Mouse (Mus musculus): Measurements from ENCODE around the gene Foxa2. TPM values are rescaled to one million over a fixed set of nuclear protein-coding genes. Genes with fewer than 3 reads are reported as not detected.

Foxa2 gene
- total RNA-seq (2014; fragmentation: Nextera tagmentation) (3.2 TPM in 1 of 2 replicates, not detected in the other), total RNA-seq (2017) (not detected in 2 replicates), polyA plus RNA-seq (2012) (not detected in 2 replicates)

GRCm38 (mm10) chr2:148046799-148047165 is at the start of gene Foxa2:
TSS of gene Foxa2 (minus strand) at chr2:148046969.
- Histone ChIP-seq H3K27me3 (ENCODE audit: insufficient read depth, low read length) (no peaks in the 10 kb centered on the region), H3K4me3 (ENCODE audit: low read depth, low read length) (no peak within 1 kb of the TSS; the same call in 1 of the 2 replicates), H3K4me1 (ENCODE audit: insufficient read depth, low read depth, low read length) (no peaks in the 10 kb centered on the region), H3K9me3 (replicated peaks) (peaks cover 64% of the 10 kb centered on the region), H3K36me3 (replicated peaks) (no peaks in the 10 kb centered on the region)
- no peak for TF ChIP-seq CTCF (IDR thresholded peaks at IDR 0.05; ENCODE audit: low read depth, low read length)
- no peak for TF ChIP-seq TAL1 (conservative IDR thresholded peaks at IDR 0.05; ENCODE audit: low read depth, low read length)
- no peak for TF ChIP-seq GATA1 (IDR thresholded peaks at IDR 0.05; ENCODE audit: borderline replicate concordance, low read length)
- no peak for TF ChIP-seq POLR2AphosphoS5 (IDR thresholded peaks at IDR 0.05; ENCODE audit: insufficient replicate concordance, low read depth, low read length)
- no peak for TF ChIP-seq GATA2 (IDR thresholded peaks at IDR 0.05; ENCODE audit: borderline replicate concordance, low read depth, low read length)
- ATAC-seq (ENCODE audit: extremely low read depth, insufficient number of reproducible peaks, low FRiP score, poor library complexity, severe bottlenecking) = no peak
- DNase-seq (ENCODE audit: low spot score) = no peak

GRCm38 (mm10) chr2:148092089-148092488 is 45.3 kb upstream of the Foxa2 start:
- Histone ChIP-seq H3K4me1 (ENCODE audit: insufficient read depth, low read depth, low read length) (no peaks in the 10 kb centered on the region), H3K4me3 (ENCODE audit: low read depth, low read length) (no peak overlapping the region), H3K9me3 (replicated peaks) (peaks cover 21% of the 10 kb centered on the region), H3K27me3 (ENCODE audit: insufficient read depth, low read length) (no peaks in the 10 kb centered on the region), H3K36me3 (replicated peaks) (no peaks in the 10 kb centered on the region)
- TF ChIP-seq GATA2 (IDR thresholded peaks at IDR 0.05; ENCODE audit: borderline replicate concordance, low read depth, low read length) (no peak), GATA1 (IDR thresholded peaks at IDR 0.05; ENCODE audit: borderline replicate concordance, low read length) (no peak), CTCF (IDR thresholded peaks at IDR 0.05; ENCODE audit: low read depth, low read length) (no peak), TAL1 (conservative IDR thresholded peaks at IDR 0.05; ENCODE audit: low read depth, low read length) (no peak), POLR2AphosphoS5 (IDR thresholded peaks at IDR 0.05; ENCODE audit: insufficient replicate concordance, low read depth, low read length) (no peak)
- ATAC-seq (ENCODE audit: extremely low read depth, insufficient number of reproducible peaks, low FRiP score, poor library complexity, severe bottlenecking) (no peak), DNase-seq (ENCODE audit: low spot score) (no peak)

- H3K27me3 ChIP-seq (ENCODE audit: insufficient read depth, low read length) = no peaks in the 10 kb centered on the region
- H3K36me3 ChIP-seq (replicated peaks) = no peaks in the 10 kb centered on the region
- no peaks in the 10 kb centered on the region for H3K4me1 ChIP-seq (ENCODE audit: insufficient read depth, low read depth, low read length)
- TF ChIP-seq GATA1 (IDR thresholded peaks at IDR 0.05; ENCODE audit: borderline replicate concordance, low read length) = no peak
- no peak for TF ChIP-seq CTCF (IDR thresholded peaks at IDR 0.05; ENCODE audit: low read depth, low read length)
- TF ChIP-seq POLR2AphosphoS5 (IDR thresholded peaks at IDR 0.05; ENCODE audit: insufficient replicate concordance, low read depth, low read length) = no peak
- no peak for TF ChIP-seq TAL1 (conservative IDR thresholded peaks at IDR 0.05; ENCODE audit: low read depth, low read length)
- DNase-seq (ENCODE audit: low spot score) = no peak
- no peak for ATAC-seq (ENCODE audit: extremely low read depth, insufficient number of reproducible peaks, low FRiP score, poor library complexity, severe bottlenecking)
- H3K9me3 ChIP-seq (replicated peaks) = peaks cover 21% of the 10 kb centered on the region
- H3K4me3 ChIP-seq (ENCODE audit: low read depth, low read length) = no peak overlapping the region
Measured at GRCm38 (mm10) chr2:148091657-148092056, 44.9 kb upstream of the Foxa2 start.

GRCm38 (mm10) chr2:148090071-148090470 is 43.3 kb upstream of the Foxa2 start:
- DNase-seq (ENCODE audit: low spot score) (no peak), ATAC-seq (ENCODE audit: extremely low read depth, insufficient number of reproducible peaks, low FRiP score, poor library complexity, severe bottlenecking) (no peak)
- no peaks in the 10 kb centered on the region for H3K36me3 ChIP-seq (replicated peaks)
- peaks cover 25% of the 10 kb centered on the region for H3K9me3 ChIP-seq (replicated peaks)
- H3K4me1 ChIP-seq (ENCODE audit: insufficient read depth, low read depth, low read length) = no peaks in the 10 kb centered on the region
- no peak for TF ChIP-seq TAL1 (conservative IDR thresholded peaks at IDR 0.05; ENCODE audit: low read depth, low read length)
- no peak for TF ChIP-seq GATA2 (IDR thresholded peaks at IDR 0.05; ENCODE audit: borderline replicate concordance, low read depth, low read length)
- TF ChIP-seq CTCF (IDR thresholded peaks at IDR 0.05; ENCODE audit: low read depth, low read length) = no peak
- TF ChIP-seq POLR2AphosphoS5 (IDR thresholded peaks at IDR 0.05; ENCODE audit: insufficient replicate concordance, low read depth, low read length) = no peak
- no peak for TF ChIP-seq GATA1 (IDR thresholded peaks at IDR 0.05; ENCODE audit: borderline replicate concordance, low read length)
- H3K27me3 ChIP-seq (ENCODE audit: insufficient read depth, low read length) = no peaks in the 10 kb centered on the region
- no peak overlapping the region for H3K4me3 ChIP-seq (ENCODE audit: low read depth, low read length)

- Histone ChIP-seq H3K9me3 (replicated peaks) (peaks cover 21% of the 10 kb centered on the region), H3K27me3 (ENCODE audit: insufficient read depth, low read length) (no peaks in the 10 kb centered on the region), H3K4me1 (ENCODE audit: insufficient read depth, low read depth, low read length) (no peaks in the 10 kb centered on the region), H3K36me3 (replicated peaks) (no peaks in the 10 kb centered on the region), H3K4me3 (ENCODE audit: low read depth, low read length) (no peak overlapping the region)
- DNase-seq (ENCODE audit: low spot score) (no peak), ATAC-seq (ENCODE audit: extremely low read depth, insufficient number of reproducible peaks, low FRiP score, poor library complexity, severe bottlenecking) (no peak)
- no peak for TF ChIP-seq GATA2 (IDR thresholded peaks at IDR 0.05; ENCODE audit: borderline replicate concordance, low read depth, low read length)
- no peak for TF ChIP-seq TAL1 (conservative IDR thresholded peaks at IDR 0.05; ENCODE audit: low read depth, low read length)
- TF ChIP-seq GATA1 (IDR thresholded peaks at IDR 0.05; ENCODE audit: borderline replicate concordance, low read length) = no peak
- TF ChIP-seq POLR2AphosphoS5 (IDR thresholded peaks at IDR 0.05; ENCODE audit: insufficient replicate concordance, low read depth, low read length) = no peak
- no peak for TF ChIP-seq CTCF (IDR thresholded peaks at IDR 0.05; ENCODE audit: low read depth, low read length)
Measured at GRCm38 (mm10) chr2:148085529-148085928, 38.8 kb upstream of the Foxa2 start.

- no peaks in the 10 kb centered on the region for H3K27me3 ChIP-seq (ENCODE audit: insufficient read depth, low read length)
- no peak for TF ChIP-seq GATA1 (IDR thresholded peaks at IDR 0.05; ENCODE audit: borderline replicate concordance, low read length)
- no peak for TF ChIP-seq CTCF (IDR thresholded peaks at IDR 0.05; ENCODE audit: low read depth, low read length)
- TF ChIP-seq TAL1 (conservative IDR thresholded peaks at IDR 0.05; ENCODE audit: low read depth, low read length) = no peak
- no peak for TF ChIP-seq POLR2AphosphoS5 (IDR thresholded peaks at IDR 0.05; ENCODE audit: insufficient replicate concordance, low read depth, low read length)
- no peak for TF ChIP-seq GATA2 (IDR thresholded peaks at IDR 0.05; ENCODE audit: borderline replicate concordance, low read depth, low read length)
- H3K36me3 ChIP-seq (replicated peaks) = no peaks in the 10 kb centered on the region
- DNase-seq (ENCODE audit: low spot score) = no peak
- H3K4me1 ChIP-seq (ENCODE audit: insufficient read depth, low read depth, low read length) = no peaks in the 10 kb centered on the region
- peaks cover 24% of the 10 kb centered on the region for H3K9me3 ChIP-seq (replicated peaks)
- H3K4me3 ChIP-seq (ENCODE audit: low read depth, low read length) = no peak overlapping the region
- no peak for ATAC-seq (ENCODE audit: extremely low read depth, insufficient number of reproducible peaks, low FRiP score, poor library complexity, severe bottlenecking)
Measured at GRCm38 (mm10) chr2:148085126-148085525, 38.4 kb upstream of the Foxa2 start.
